ENCODE assay signal across 17 mouse cellular contexts in genomic region chr11:89970726-89971125, GRCm38 (mm10). TPM values are rescaled to one million over a fixed set of nuclear protein-coding genes. Genes with fewer than 3 reads are reported as not detected.
"Had no signal": no experiment of that assay in that cellular context is flagged by ENCODE, and none has a peak within 500 bp of the region (broad histone marks: within the 10 kb centered on the region; RNA-seq: fewer than 3 reads in every experiment).

No protein-coding gene starts in this region.

- H3K4me3 ChIP-seq: left cerebral cortex, adult 2 months; limb, embryonic 13.5 days; midbrain, embryonic 12.5 days; neural tube, embryonic 12.5 days; stomach, embryonic 15.5 days had no signal

- H3K27me3 ChIP-seq: limb, embryonic 13.5 days; midbrain, embryonic 12.5 days; neural tube, embryonic 12.5 days; stomach, embryonic 15.5 days had no signal

- H3K4me2 ChIP-seq: limb, embryonic 13.5 days; midbrain, embryonic 12.5 days; neural tube, embryonic 12.5 days; stomach, embryonic 15.5 days had no signal

- H3K9me3 ChIP-seq: limb, embryonic 13.5 days; midbrain, embryonic 12.5 days; neural tube, embryonic 12.5 days; stomach, embryonic 15.5 days had no signal

- H3K27ac ChIP-seq: left cerebral cortex, adult 2 months; limb, embryonic 13.5 days; liver, embryonic 14.5 days; midbrain, embryonic 12.5 days; neural tube, embryonic 12.5 days; stomach, embryonic 15.5 days had no signal

- H3K9ac ChIP-seq: limb, embryonic 13.5 days; liver, embryonic 14.5 days; midbrain, embryonic 12.5 days; neural tube, embryonic 12.5 days; stomach, embryonic 15.5 days had no signal

- DNase-seq: kidney, adult 8-10 months; kidney, postnatal 25 days; lung, adult 18-20 months; lung, postnatal 36 days; retina, postnatal 1 day; right cerebral cortex, postnatal 4 days; spleen, adult 18-20 months; thymus, postnatal 36 days had no signal

- ATAC-seq: intestine, postnatal 0 days; lung, postnatal 0 days had no signal

- H3K36me3 ChIP-seq: limb, embryonic 13.5 days; midbrain, embryonic 12.5 days; neural tube, embryonic 12.5 days; stomach, embryonic 15.5 days had no signal

- H3K4me1 ChIP-seq: limb, embryonic 13.5 days; stomach, embryonic 15.5 days had no signal

RNA-seq across cellular contexts. Expression of gene Tmem100, which starts 59.4 kb away (rescaled TPM):
- polyA plus RNA-seq: liver, adult 2 months had no signal
